Mouse (Mus musculus): ENCODE measurements at regions not wholly inside any gene's neighbourhood (a gene's known extent, or its start where the extent isn't known, plus 50 kb on each side); places are given as distances from the start of the nearest gene placed in this dataset.

GRCm38 (mm10) chr12:70589315-70589742 lies 136.4 kb downstream of the Tmx1 start:
- no peak for DNase-seq (ENCODE audit: low spot score in 2 of 2)

GRCm38 (mm10) chr12:70590456-70591050 lies 137.7 kb downstream of the Tmx1 start:
- no peak for DNase-seq (ENCODE audit: low spot score in 2 of 2)

GRCm38 (mm10) chr12:70592821-70593220 lies 139.9 kb downstream of the Tmx1 start:
- no peak for DNase-seq (ENCODE audit: low spot score in 2 of 2)

- no peak for DNase-seq (ENCODE audit: low spot score in 2 of 2)
Measured at GRCm38 (mm10) chr12:70598211-70598701, 145.4 kb downstream of the Tmx1 start.

- no peak for DNase-seq (ENCODE audit: low spot score in 2 of 2)
Measured at GRCm38 (mm10) chr12:70599731-70600130, 146.8 kb downstream of the Tmx1 start.

- DNase-seq (ENCODE audit: low spot score in 2 of 2): no peak
Measured at GRCm38 (mm10) chr12:70603869-70604268, 151.0 kb downstream of the Tmx1 start.

GRCm38 (mm10) chr12:70608672-70609071 lies 155.8 kb downstream of the Tmx1 start:
- DNase-seq (ENCODE audit: low spot score in 2 of 2): no peak

GRCm38 (mm10) chr12:70609116-70609871 lies 156.4 kb downstream of the Tmx1 start:
- no peak for DNase-seq (ENCODE audit: low spot score in 2 of 2)

GRCm38 (mm10) chr12:70611891-70612290 lies 159.0 kb downstream of the Tmx1 start:
- no peak for DNase-seq (ENCODE audit: low spot score in 2 of 2)

GRCm38 (mm10) chr12:70613244-70613643 lies 160.3 kb downstream of the Tmx1 start:
- no peak for DNase-seq (ENCODE audit: low spot score in 2 of 2)

GRCm38 (mm10) chr12:70614101-70614500 lies 161.2 kb downstream of the Tmx1 start:
- DNase-seq (ENCODE audit: low spot score in 2 of 2): no peak

- DNase-seq (ENCODE audit: low spot score in 2 of 2): no peak
Measured at GRCm38 (mm10) chr12:70614686-70615085, 161.8 kb downstream of the Tmx1 start.

GRCm38 (mm10) chr12:70615123-70615522 lies 162.2 kb downstream of the Tmx1 start:
- DNase-seq (ENCODE audit: low spot score in 2 of 2): peak in 1 of 2 experiments; percentile 32

- DNase-seq (ENCODE audit: low spot score in 2 of 2): no peak
Measured at GRCm38 (mm10) chr12:70616049-70616448, 163.2 kb downstream of the Tmx1 start.

- no peak for DNase-seq (ENCODE audit: low spot score in 2 of 2)
Measured at GRCm38 (mm10) chr12:70616487-70616886, 163.6 kb downstream of the Tmx1 start.

GRCm38 (mm10) chr12:70617024-70617423 lies 164.1 kb downstream of the Tmx1 start:
- DNase-seq (ENCODE audit: low spot score in 2 of 2): no peak

GRCm38 (mm10) chr12:70617979-70618378 lies 165.1 kb downstream of the Tmx1 start:
- DNase-seq (ENCODE audit: low spot score in 2 of 2): no peak

- DNase-seq (ENCODE audit: low spot score in 2 of 2): no peak
Measured at GRCm38 (mm10) chr12:70619436-70619835, 166.5 kb downstream of the Tmx1 start.

- no peak for DNase-seq (ENCODE audit: low spot score in 2 of 2)
Measured at GRCm38 (mm10) chr12:70622019-70622418, 169.1 kb downstream of the Tmx1 start.

- DNase-seq (ENCODE audit: low spot score in 2 of 2): no peak
Measured at GRCm38 (mm10) chr12:70624298-70624980, 171.5 kb downstream of the Tmx1 start.

- DNase-seq (ENCODE audit: low spot score in 2 of 2): no peak
Measured at GRCm38 (mm10) chr12:70627638-70628037, 174.7 kb downstream of the Tmx1 start.
